Mouse (Mus musculus) kidney, embryonic 15.5 days (tissue): Measurements from ENCODE around the gene Amacr. TPM values are rescaled to one million over a fixed set of nuclear protein-coding genes. Genes with fewer than 3 reads are reported as not detected.

Experiments used
- ATAC-seq: fragments of 200-750 bp; cut with Nextera tagmentation; replicated peaks from 2 replicates; pipeline ENCODE4 v1.8.0; 2017; ENCODE audit warnings: moderate TSS enrichment; ENCODE audit not compliant: low FRiP score
- H3K27ac ChIP-seq: fragments of 300-500 bp; sonication (generic); 2 replicates; pipeline ENCODE4 v1.5.1; 2015; ENCODE audit warnings: mild to moderate bottlenecking, inconsistent platforms
- H3K27me3 ChIP-seq: fragments of 300-500 bp; sonication (generic); 2 replicates; pipeline ENCODE4 v1.6.1; 2015; ENCODE audit warnings: inconsistent platforms
- H3K36me3 ChIP-seq: fragments of 300-500 bp; sonication (generic); 2 replicates; pipeline ENCODE4 v1.6.1; 2015; ENCODE audit warnings: inconsistent platforms
- H3K4me1 ChIP-seq: fragments of 300-500 bp; sonication (generic); 2 replicates; pipeline ENCODE4 v1.6.1; 2015; ENCODE audit warnings: inconsistent platforms
- H3K4me2 ChIP-seq: fragments of 300-500 bp; sonication (generic); 2 replicates; pipeline ENCODE4 v1.6.1; 2015; ENCODE audit warnings: moderate library complexity, mild to moderate bottlenecking, inconsistent platforms
- H3K4me3 ChIP-seq: fragments of 300-500 bp; sonication (generic); replicated peaks from 2 replicates; pipeline ENCODE4 v1.5.1; 2015; ENCODE audit warnings: mild to moderate bottlenecking, inconsistent platforms
- H3K9ac ChIP-seq: fragments of 300-500 bp; sonication (generic); 2 replicates; pipeline ENCODE4 v1.6.1; 2015; ENCODE audit warnings: mild to moderate bottlenecking, inconsistent platforms
- H3K9me3 ChIP-seq: fragments of 300-500 bp; sonication (generic); replicated peaks from 2 replicates; pipeline ENCODE4 v1.6.1; 2016; ENCODE audit warnings: inconsistent platforms
- WGBS: fragments of 180-500 bp; shearing (Covaris S2); methylation state at CpG from one replicate; pipeline ENCODE4 v1.1.7; 2015; ENCODE audit warnings: mixed read lengths; 5-methylcytosine and 5-hydroxymethylcytosine counted together
- polyA plus RNA-seq: library from polyadenylated mRNA; unstranded; fragments of >200 nt; fragmentation: Nextera tagmentation; extraction: Ambion mirVana; gene quantifications from 2 replicates; pipeline ENCODE4 v1.2.1, GENCODE M21; 2015

The Amacr gene
- polyA plus RNA-seq, 1 experiment from 2014 or later: 31.2 TPM

DNA sequence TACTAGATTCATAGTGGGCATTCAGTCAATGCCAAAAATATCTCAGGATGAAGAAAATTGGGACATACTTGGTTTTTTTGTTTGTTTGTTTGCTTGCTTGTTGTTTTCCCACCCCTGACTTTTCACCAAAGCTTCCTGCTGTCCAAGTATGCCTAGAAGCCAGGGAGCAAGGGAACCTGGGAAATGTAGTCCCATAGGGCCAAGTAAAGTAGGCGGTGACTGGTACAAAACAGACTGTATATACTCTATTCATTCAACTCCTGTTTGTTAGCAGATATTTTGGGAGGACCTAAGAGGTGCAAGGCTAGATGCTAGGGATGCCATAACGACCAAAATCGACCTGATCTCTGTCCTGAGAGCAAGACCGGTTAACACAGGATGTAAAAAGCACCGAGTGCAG is 18.3 kb downstream of the Amacr start:
- ATAC-seq: peak; percentile 75

DNA sequence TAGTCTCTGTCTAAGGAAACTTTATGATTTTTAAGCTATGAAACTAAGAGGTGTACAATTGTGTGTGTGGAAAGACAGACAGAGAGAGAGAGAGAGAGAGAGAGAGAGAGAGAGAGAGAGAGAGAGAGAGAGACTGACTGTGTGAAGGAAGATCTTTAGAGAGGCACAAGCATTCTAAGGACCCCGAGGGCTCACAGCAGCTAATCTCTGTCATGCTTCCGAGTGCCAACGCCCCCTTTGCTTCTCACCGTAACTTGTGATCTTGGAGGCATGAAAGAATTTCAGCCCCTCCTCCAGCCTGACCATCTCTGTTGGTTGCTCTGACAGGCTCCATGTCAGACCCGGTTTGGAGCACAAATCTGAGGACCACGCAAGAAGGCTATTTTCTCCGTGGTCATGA is 18.9 kb downstream of the Amacr start, which contains the start of gene Slc45a2:
Gene Slc45a2 (plus strand): TSS at position 301 of the 400 bp plus-strand sequence.
- 47% methylated on average over 7 of the region's 7 CpGs for WGBS
- Histone ChIP-seq H3K4me1 (no peaks in the 10 kb centered on the region), H3K27ac (no peak within 1 kb of the TSS), H3K4me2 (peak within 1 kb of the TSS; percentile 17; the same call in 1 of the 2 replicates), H3K9ac (no peak within 1 kb of the TSS), H3K9me3 (no peaks in the 10 kb centered on the region), H3K36me3 (peaks cover 5% of the 10 kb centered on the region; the same call in 1 of the 2 replicates), H3K4me3 (no peak within 1 kb of the TSS), H3K27me3 (no peaks in the 10 kb centered on the region)
- ATAC-seq: no peak

More for the DNA sequence above, 18.3 kb downstream of the Amacr start:
- no peak overlapping the region for H3K4me3 ChIP-seq
- H3K27me3 ChIP-seq: no peaks in the 10 kb centered on the region
- H3K9ac ChIP-seq: no peak overlapping the region
- H3K9me3 ChIP-seq: no peaks in the 10 kb centered on the region
- no peak overlapping the region for H3K27ac ChIP-seq
- 41% methylated on average over 5 of the region's 5 CpGs for WGBS
- H3K4me2 ChIP-seq: peak overlapping the region; percentile 17; the same call in 1 of the 2 replicates
- H3K4me1 ChIP-seq: no peaks in the 10 kb centered on the region
- H3K36me3 ChIP-seq: peaks cover 10% of the 10 kb centered on the region; the same call in 1 of the 2 replicates

DNA sequence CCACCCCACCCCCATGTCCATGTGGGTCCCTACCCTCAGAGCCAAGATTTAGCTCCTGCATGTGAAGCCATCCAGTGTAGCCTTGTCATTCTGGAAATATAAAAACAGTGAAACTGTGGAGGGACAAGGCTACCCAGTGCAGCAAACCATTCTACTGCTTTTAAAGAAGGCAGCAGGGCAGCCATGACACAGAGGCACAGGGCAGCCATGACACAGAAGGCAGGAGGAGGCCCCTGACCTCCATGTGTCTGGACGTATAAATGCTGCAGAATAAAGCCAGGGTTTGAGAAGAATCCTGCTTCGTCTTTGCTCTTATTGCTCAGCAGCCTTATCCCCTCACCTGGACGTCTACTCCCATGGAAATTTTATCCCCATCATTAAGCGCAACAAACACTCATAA is 22.2 kb downstream of the Amacr start:
- Histone ChIP-seq H3K27me3 (no peaks in the 10 kb centered on the region), H3K36me3 (no peaks in the 10 kb centered on the region), H3K27ac (no peak overlapping the region), H3K4me3 (no peak overlapping the region), H3K9ac (no peak overlapping the region), H3K4me1 (no peaks in the 10 kb centered on the region), H3K9me3 (no peaks in the 10 kb centered on the region), H3K4me2 (no peak overlapping the region)
- 70% methylated on average over 4 of the region's 4 CpGs for WGBS
- ATAC-seq: no peak

DNA sequence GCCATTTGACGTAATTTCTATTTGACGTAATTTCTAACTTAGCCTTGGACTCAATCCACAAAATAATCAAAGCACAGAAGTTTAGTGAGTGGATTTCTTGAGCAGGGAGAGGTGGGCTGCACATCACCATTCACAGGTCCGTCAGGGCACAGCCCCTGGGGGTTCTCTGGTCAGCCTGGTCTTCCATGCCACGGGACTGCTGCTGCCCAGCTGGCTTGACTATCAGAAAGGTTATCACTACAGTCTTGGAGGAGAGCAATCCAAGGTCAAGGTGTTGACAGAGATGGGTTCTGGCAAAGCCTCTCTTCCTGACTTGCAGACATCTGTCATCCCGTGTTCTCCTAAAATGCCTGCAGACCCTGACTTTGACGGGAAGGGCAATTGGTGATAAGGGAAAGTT is 23.1 kb downstream of the Amacr start:
- Histone ChIP-seq H3K27ac (no peak overlapping the region), H3K4me1 (no peaks in the 10 kb centered on the region), H3K4me3 (no peak overlapping the region), H3K27me3 (no peaks in the 10 kb centered on the region), H3K36me3 (no peaks in the 10 kb centered on the region), H3K9ac (no peak overlapping the region), H3K9me3 (no peaks in the 10 kb centered on the region), H3K4me2 (no peak overlapping the region)
- ATAC-seq: no peak
- WGBS: 74% methylated on average over 6 of the region's 6 CpGs

DNA sequence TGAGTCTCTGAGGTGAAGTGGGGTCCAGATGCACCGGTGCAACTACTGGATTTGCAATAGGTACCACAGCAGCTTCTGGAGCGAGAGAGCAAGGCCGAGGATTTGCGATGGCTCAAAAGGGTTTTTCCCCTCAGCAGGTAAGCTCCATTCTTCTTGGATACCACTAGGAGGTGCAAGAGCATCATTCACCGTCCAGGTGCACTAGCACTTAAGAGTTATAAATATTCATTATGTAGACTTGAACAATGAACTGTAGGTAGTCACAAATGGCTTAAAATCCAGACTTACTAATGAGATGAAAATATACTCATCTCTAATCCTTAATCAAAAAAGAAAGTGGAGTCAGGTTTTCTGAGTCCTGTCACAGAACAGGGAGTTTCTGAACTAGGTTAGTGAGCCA is 27.2 kb downstream of the Amacr start:
- Histone ChIP-seq H3K4me2 (no peak overlapping the region), H3K9ac (no peak overlapping the region), H3K4me3 (no peak overlapping the region), H3K27ac (no peak overlapping the region), H3K4me1 (no peaks in the 10 kb centered on the region), H3K36me3 (no peaks in the 10 kb centered on the region), H3K27me3 (no peaks in the 10 kb centered on the region), H3K9me3 (no peaks in the 10 kb centered on the region)
- ATAC-seq: no peak
- WGBS: 25% methylated on average over 5 of the region's 5 CpGs

DNA sequence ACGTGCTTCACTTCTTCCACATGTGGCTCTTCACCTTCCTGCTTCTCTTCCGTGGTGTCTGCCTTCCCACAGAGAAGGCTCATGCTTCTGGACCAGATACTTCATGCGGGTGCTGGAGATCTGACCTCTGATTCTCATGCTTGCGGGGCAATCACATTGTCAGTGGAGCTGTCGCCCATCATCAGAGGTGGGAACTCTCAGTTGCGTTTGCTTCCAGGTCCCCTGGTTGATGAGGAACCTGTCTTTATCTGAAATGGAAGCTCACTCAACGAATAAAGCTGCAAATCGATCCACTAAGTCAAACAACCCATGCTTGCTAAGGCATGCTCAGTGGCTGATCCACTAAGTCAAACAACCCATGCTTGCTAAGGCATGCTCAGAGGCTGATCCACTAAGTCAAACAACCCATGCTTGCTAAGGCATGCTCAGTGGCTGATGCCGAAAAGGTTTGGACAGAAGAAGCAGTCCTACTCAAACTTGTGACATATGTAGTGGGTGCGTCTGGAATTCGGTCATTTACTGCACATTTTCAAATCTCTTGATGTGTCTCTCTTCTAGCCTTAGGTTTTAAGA is 29.5 kb downstream of the Amacr start:
- Histone ChIP-seq H3K4me2 (no peak overlapping the region), H3K27me3 (no peaks in the 10 kb centered on the region), H3K4me3 (no peak overlapping the region), H3K27ac (no peak overlapping the region), H3K9ac (no peak overlapping the region), H3K36me3 (no peaks in the 10 kb centered on the region), H3K9me3 (no peaks in the 10 kb centered on the region), H3K4me1 (no peaks in the 10 kb centered on the region)
- 91% methylated on average over 11 of the region's 11 CpGs for WGBS
- ATAC-seq: no peak

DNA sequence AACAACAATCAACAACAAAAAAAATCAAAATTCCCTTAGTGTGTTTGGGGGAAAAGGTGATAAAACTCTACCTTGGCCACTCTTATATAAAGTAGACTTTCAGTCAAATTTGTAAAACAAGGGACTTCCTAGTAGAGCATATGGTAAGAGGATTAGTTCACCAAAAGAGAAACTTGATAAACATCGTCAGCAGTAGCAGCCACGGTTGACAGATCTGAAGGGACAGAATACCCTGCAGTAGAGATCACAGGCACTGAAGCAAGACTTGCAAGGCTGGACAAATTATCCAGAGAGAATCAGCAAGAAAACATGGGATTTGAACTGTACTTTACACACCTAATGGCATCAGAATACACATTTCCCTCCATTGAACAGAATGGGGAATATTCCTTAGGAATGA is 33.4 kb downstream of the Amacr start:
- peak; percentile 75; the same call in 1 of the 2 replicates for ATAC-seq
- no peaks in the 10 kb centered on the region for H3K9me3 ChIP-seq
- no peaks in the 10 kb centered on the region for H3K36me3 ChIP-seq
- H3K4me1 ChIP-seq: no peaks in the 10 kb centered on the region
- H3K27ac ChIP-seq: no peak overlapping the region
- H3K4me3 ChIP-seq: no peak overlapping the region
- H3K9ac ChIP-seq: no peak overlapping the region
- 35% methylated on average over 2 of the region's 2 CpGs for WGBS
- no peaks in the 10 kb centered on the region for H3K27me3 ChIP-seq
- no peak overlapping the region for H3K4me2 ChIP-seq

DNA sequence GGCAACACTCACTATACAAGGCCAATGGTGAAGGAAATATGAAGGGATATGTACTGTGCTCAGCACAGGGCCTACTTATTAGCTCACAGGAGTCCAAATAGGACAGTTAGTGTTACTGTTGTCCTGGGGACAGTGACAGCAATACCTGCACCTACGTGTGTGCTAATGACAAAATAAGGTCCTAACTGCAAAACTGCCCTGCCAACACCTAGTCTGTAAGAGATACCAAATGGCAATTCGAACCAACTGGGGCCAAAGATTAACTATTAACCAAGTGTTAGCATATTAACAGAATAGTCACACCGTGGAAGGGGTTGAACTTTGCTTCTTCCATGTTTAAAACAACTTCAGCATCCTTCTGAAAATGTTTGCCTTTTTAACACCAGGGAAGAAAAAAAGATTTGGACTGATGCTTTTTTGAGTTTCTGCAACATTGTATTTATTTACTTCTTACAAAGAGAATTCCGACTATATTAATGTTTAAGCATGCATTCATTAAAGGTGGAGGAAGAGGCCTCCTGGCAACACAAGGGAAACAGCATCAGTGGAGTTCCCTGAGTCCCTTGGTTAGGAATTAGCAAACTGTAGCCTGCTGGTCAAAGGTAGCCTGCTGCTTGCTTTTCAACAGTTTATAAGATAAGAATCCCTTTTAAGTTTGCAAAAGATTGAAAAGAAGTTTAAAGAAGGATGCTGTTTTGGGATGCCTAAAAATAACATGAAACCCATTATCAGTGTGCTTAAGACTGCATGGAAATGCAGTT is 45.4 kb downstream of the Amacr start:
- WGBS: 64% methylated on average over 4 of the region's 4 CpGs
- peak; percentile 72 for ATAC-seq
- H3K27ac ChIP-seq: peak overlapping the region; percentile 86

DNA sequence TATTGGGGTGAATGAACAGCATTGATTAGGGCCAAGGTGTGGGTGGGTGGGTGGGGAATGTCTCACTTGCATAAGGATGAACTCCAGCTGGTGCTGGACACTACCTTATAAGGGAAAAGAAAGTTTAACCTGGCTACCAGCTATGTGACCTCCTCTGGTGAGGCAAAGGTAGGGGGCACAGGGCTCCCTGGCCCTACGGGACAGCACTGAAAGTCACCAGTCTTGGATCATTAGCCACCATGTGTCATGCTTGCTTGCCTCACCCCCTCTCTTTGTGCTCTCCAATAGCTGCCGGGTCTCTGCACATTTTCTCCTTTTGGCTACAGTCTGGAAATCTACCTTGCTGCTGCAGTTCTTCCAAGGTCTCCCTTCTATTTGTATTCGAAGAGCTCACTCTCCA is 48.6 kb downstream of the Amacr start:
- no peak overlapping the region for H3K27ac ChIP-seq
- H3K36me3 ChIP-seq: no peaks in the 10 kb centered on the region
- no peak overlapping the region for H3K4me3 ChIP-seq
- H3K4me1 ChIP-seq: peaks cover 9% of the 10 kb centered on the region
- H3K4me2 ChIP-seq: no peak overlapping the region
- H3K9ac ChIP-seq: no peak overlapping the region
- H3K9me3 ChIP-seq: no peaks in the 10 kb centered on the region
- peak; percentile 84 for ATAC-seq
- 58% methylated on average over 3 of the region's 3 CpGs for WGBS
- H3K27me3 ChIP-seq: peaks cover 17% of the 10 kb centered on the region

More for the DNA sequence above, 45.4 kb downstream of the Amacr start:
- Histone ChIP-seq H3K9me3 (no peaks in the 10 kb centered on the region), H3K27me3 (no peaks in the 10 kb centered on the region), H3K4me1 (peaks cover 7% of the 10 kb centered on the region; the same call in 1 of the 2 replicates), H3K36me3 (no peaks in the 10 kb centered on the region), H3K4me2 (no peak overlapping the region), H3K9ac (no peak overlapping the region), H3K4me3 (no peak overlapping the region)

DNA sequence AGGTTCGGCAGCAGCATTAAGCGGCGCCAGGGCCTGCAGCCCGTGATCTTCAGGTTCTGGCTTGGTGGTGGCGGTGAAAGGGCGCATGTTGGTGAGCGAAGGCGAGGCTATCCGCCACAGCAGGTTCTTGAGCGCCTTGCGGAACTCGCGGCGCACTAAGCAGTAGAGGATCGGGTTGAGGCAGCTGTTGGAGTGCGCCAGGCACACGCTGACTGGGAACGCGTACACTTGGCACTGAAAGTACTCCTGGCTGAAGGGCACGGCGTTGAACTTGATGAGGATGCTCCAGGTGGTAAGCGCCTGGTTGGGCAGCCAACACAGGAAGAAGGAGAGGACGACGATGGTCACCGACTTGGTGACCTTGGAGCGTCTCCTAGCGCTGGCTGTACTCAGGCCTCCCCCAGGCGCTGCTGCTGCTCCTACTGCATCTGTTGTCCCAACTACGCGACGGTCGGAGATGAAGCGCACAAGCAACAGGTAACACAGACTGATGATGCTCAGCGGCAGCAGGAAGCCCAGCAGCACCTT is 54.5 kb downstream of the Amacr start:
- Histone ChIP-seq H3K4me3 (peak overlapping the region; percentile 42), H3K27me3 (peaks cover 62% of the 10 kb centered on the region), H3K4me1 (peaks cover 33% of the 10 kb centered on the region), H3K4me2 (peak overlapping the region; percentile 70), H3K36me3 (no peaks in the 10 kb centered on the region), H3K27ac (no peak overlapping the region), H3K9ac (no peak overlapping the region), H3K9me3 (no peaks in the 10 kb centered on the region)
- ATAC-seq: 0 out of 2 replicates have a peak, but pooled peaks have one; percentile 46
- 3% methylated on average over 34 of the region's 34 CpGs for WGBS

DNA sequence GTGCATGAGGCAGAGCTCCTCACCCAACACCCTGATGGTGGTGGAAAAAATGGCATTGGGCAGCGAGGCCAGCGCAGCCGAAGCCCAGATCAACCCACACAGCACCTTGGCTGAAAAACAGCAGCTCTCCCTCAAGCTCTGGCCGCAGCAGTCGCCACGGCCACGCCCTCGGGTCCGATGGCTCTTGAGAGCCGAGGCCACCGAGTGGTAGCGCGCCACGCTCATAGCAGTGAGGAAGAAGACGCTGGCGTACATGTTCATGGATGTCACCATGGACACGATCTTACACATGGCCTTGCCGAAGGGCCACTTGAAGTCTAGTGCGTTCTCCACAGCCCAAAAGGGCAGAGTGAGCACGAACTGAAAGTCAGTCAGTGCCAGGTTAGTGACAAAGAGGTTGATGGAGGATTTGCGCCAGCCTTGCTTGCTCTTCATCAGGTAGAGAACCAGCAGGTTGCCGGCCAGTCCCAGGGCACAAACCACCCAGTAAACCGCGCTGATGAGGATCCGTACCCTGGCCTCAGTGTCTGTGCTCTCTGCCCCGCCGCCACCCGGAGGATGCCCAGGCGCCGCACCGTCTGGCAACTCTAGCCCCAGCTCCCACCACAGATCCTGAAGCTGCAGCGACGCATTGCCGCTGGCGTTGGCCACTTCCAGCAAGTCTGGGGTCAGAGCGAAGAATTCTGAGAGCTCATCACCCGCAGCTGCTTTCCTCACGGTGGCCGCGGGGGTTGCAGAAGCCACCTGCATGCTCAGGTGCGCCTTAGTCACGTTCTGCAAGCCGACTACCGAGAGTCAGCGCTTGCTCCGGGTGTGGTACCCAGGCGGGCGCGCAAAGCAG is 55.2 kb downstream of the Amacr start:
- 0 out of 2 replicates have a peak, but pooled peaks have one; percentile 24 for ATAC-seq
- H3K9me3 ChIP-seq: no peaks in the 10 kb centered on the region
- H3K4me1 ChIP-seq: peaks cover 33% of the 10 kb centered on the region
- H3K27me3 ChIP-seq: peaks cover 62% of the 10 kb centered on the region
- 2% methylated on average over 49 of the region's 49 CpGs for WGBS
- H3K9ac ChIP-seq: no peak overlapping the region
- H3K36me3 ChIP-seq: no peaks in the 10 kb centered on the region
- H3K4me3 ChIP-seq: peak overlapping the region; percentile 42
- H3K27ac ChIP-seq: no peak overlapping the region
- peak overlapping the region; percentile 70 for H3K4me2 ChIP-seq

DNA sequence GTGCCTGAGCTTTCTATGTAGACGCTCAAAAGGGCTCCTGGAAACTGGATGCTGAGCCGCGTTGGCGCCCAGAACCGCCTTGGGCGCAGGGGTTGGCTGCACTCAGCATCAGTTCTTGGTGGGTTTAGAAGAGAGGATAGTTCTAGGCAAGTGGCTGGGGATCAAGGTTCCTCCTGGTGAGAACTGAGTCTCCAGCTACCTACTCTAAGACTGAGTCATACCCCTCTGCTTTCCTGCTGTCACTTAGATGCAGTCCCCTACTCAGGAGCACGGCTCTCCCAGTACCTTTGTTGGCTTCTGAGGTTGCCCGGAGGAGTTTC is 55.8 kb downstream of the Amacr start:
- no peak for ATAC-seq
- peaks cover 62% of the 10 kb centered on the region for H3K27me3 ChIP-seq
- H3K4me1 ChIP-seq: peaks cover 33% of the 10 kb centered on the region
- no peak overlapping the region for H3K9ac ChIP-seq
- H3K36me3 ChIP-seq: no peaks in the 10 kb centered on the region
- H3K4me3 ChIP-seq: peak overlapping the region; percentile 42
- WGBS: 3% methylated on average over 8 of the region's 8 CpGs
- H3K9me3 ChIP-seq: no peaks in the 10 kb centered on the region
- peak overlapping the region; percentile 70 for H3K4me2 ChIP-seq
- no peak overlapping the region for H3K27ac ChIP-seq
